Mouse (Mus musculus): ENCODE results near the gene Gna15. TPM values are rescaled to one million over a fixed set of nuclear protein-coding genes. Genes with fewer than 3 reads are reported as not detected.

Gna15 gene
- polyA plus RNA-seq, 1 experiment = not detected

GRCm38 (mm10) chr10:81557491-81557890 lies 33.5 kb upstream of the Gna15 start:
- H3K4me3 ChIP-seq = no peak overlapping the region
- H3K4me2 ChIP-seq (ENCODE audit: low read depth) = no peak overlapping the region
- H3ac ChIP-seq (ENCODE audit: control insufficient read depth, insufficient read length) = no peak overlapping the region
- H3K36me3 ChIP-seq (ENCODE audit: control insufficient read depth, insufficient read depth) = no peaks in the 10 kb centered on the region
- peak in 2 of 3 experiments; percentile 27 to 74 for TF ChIP-seq MYOG (IDR thresholded peaks at IDR 0.05; ENCODE audit: control insufficient read depth in 1 of 3, insufficient read depth in 1 of 3, insufficient read length in 2 of 3, low read depth in 2 of 3)
- TF ChIP-seq MYOD1 (IDR thresholded peaks at IDR 0.05; ENCODE audit: control insufficient read depth in 1 of 3, insufficient read length in 2 of 3, low read depth in 2 of 3) = peak in 2 of 3 experiments; percentile 56 to 80
- no peak for TF ChIP-seq E2F4 (IDR thresholded peaks at IDR 0.05; ENCODE audit: insufficient read depth)
- no peaks in the 10 kb centered on the region for H3K27me3 ChIP-seq (ENCODE audit: control insufficient read depth, insufficient read depth, insufficient read length)
- peaks cover 25% of the 10 kb centered on the region for H3K79me2 ChIP-seq (ENCODE audit: control insufficient read depth, insufficient read depth)

DNA sequence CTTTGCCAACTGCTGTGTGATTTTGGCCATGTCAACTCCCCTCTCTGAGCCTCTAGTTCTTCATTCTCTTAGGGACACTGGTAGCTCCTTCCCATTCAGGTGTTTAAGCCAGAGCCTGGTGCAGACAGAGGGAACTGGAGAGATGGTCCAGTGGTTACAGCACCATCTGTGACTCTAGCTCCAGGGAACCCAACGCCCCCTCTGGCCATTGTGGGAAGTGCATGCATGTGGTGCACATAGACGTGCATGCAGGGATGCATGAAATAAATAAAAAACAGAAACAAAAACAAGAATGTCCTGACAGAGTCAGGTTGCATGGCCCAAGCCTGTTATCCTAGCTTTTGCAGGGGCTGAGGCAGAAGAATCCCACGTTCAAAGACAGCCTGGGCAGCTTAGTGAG lies 32.3 kb upstream of the Gna15 start:
- Histone ChIP-seq H3K27me3 (ENCODE audit: control insufficient read depth, insufficient read depth, insufficient read length) (no peaks in the 10 kb centered on the region), H3K4me3 (no peak overlapping the region), H3K36me3 (ENCODE audit: control insufficient read depth, insufficient read depth) (no peaks in the 10 kb centered on the region), H3K79me2 (ENCODE audit: control insufficient read depth, insufficient read depth) (peaks cover 19% of the 10 kb centered on the region), H3K4me2 (ENCODE audit: low read depth) (no peak overlapping the region), H3ac (ENCODE audit: control insufficient read depth, insufficient read length) (no peak overlapping the region)
- TF ChIP-seq SRF (IDR thresholded peaks at IDR 0.05; ENCODE audit: control insufficient read depth, insufficient read length, low read depth) (no peak), POLR2A (IDR thresholded peaks at IDR 0.05; ENCODE audit: insufficient read length, low read depth) (no peak), E2F4 (IDR thresholded peaks at IDR 0.05; ENCODE audit: insufficient read depth) (no peak), USF1 (IDR thresholded peaks at IDR 0.05; ENCODE audit: low read depth) (no peak), TCF3 (IDR thresholded peaks at IDR 0.05; ENCODE audit: insufficient read length, low read depth) (no peak), MYOD1 (IDR thresholded peaks at IDR 0.05; ENCODE audit: control insufficient read depth in 1 of 3, insufficient read length in 2 of 3, low read depth in 2 of 3) (no peak), REST (IDR thresholded peaks at IDR 0.05; ENCODE audit: insufficient read depth, insufficient read length) (no peak), CEBPB (IDR thresholded peaks at IDR 0.05; ENCODE audit: insufficient read depth, poor library complexity, severe bottlenecking) (no peak), POLR2AphosphoS2 (IDR thresholded peaks at IDR 0.05; ENCODE audit: insufficient read length, low read depth) (no peak), MAX (IDR thresholded peaks at IDR 0.05; ENCODE audit: low read depth) (no peak), TCF12 (IDR thresholded peaks at IDR 0.05; ENCODE audit: insufficient read depth, poor library complexity, severe bottlenecking) (no peak), MYOG (IDR thresholded peaks at IDR 0.05; ENCODE audit: control insufficient read depth in 1 of 3, insufficient read depth in 1 of 3, insufficient read length in 2 of 3, low read depth in 2 of 3) (no peak)

DNA sequence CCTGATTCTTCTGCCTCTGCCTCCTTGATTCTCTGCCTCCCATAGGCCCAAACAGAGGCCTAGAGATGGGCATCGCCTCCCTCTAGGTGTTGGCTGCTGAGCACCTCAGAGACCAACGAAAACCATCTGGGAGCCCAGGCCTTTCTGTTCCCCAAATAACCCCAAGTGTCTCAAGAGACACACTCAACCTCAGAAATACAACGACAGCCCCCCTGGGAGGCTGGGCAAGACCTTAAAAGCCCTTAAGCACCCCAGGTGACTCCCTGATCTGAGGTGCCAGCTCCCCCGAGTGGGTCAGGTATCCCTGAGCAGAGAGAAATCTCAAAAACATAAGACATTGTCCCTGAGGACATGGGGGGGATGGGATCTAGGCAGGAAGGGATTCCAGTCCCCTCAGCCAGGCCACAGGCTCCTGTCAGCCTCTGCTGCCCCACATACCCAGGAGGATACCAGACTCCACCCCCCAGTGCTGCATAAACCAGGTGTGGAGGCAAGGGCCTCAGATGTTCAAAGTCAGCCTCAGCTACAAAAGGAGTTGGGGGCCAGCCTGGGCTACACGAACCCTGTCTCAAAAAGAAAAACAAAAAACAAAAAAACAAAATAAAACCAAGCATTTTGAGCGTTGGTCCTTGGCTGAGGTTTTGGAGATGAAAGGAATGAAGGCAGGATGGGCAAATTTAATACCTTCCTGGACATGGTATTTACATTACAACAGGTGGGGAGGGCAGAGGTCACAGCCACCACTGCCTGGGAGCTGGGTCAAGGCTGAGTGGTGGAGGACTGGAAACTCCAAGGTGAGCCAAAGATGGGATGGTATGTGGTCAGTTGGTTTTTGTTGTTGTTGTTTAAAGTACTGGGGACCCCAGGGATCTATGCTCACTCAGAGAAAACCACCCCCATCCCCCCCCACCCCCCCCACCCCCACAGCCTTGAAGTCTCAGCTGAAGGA lies 30.1 kb upstream of the Gna15 start:
- no peaks in the 10 kb centered on the region for H3K36me3 ChIP-seq (ENCODE audit: control insufficient read depth, insufficient read depth)
- H3K79me2 ChIP-seq (ENCODE audit: control insufficient read depth, insufficient read depth) = no peaks in the 10 kb centered on the region
- H3ac ChIP-seq (ENCODE audit: control insufficient read depth, insufficient read length) = no peak overlapping the region
- H3K4me3 ChIP-seq = no peak overlapping the region
- H3K4me2 ChIP-seq (ENCODE audit: low read depth) = no peak overlapping the region
- no peaks in the 10 kb centered on the region for H3K27me3 ChIP-seq (ENCODE audit: control insufficient read depth, insufficient read depth, insufficient read length)
- no peak for TF ChIP-seq TCF3 (IDR thresholded peaks at IDR 0.05; ENCODE audit: insufficient read length, low read depth)

- H3K27me3 ChIP-seq (ENCODE audit: control insufficient read depth, insufficient read depth, insufficient read length) = no peaks in the 10 kb centered on the region
- no peak overlapping the region for H3ac ChIP-seq (ENCODE audit: control insufficient read depth, insufficient read length)
- no peak overlapping the region for H3K4me3 ChIP-seq
- H3K36me3 ChIP-seq (ENCODE audit: control insufficient read depth, insufficient read depth) = no peaks in the 10 kb centered on the region
- H3K79me2 ChIP-seq (ENCODE audit: control insufficient read depth, insufficient read depth) = no peaks in the 10 kb centered on the region
- TF ChIP-seq CEBPB (IDR thresholded peaks at IDR 0.05; ENCODE audit: insufficient read depth, poor library complexity, severe bottlenecking) (no peak), POLR2A (IDR thresholded peaks at IDR 0.05; ENCODE audit: insufficient read length, low read depth) (no peak)
- H3K4me2 ChIP-seq (ENCODE audit: low read depth) = no peak overlapping the region
These were observed 29.2 kb upstream of the Gna15 start for GRCm38 (mm10) chr10:81553232-81553631.

- Histone ChIP-seq H3K79me2 (ENCODE audit: control insufficient read depth, insufficient read depth) (no peaks in the 10 kb centered on the region), H3ac (ENCODE audit: control insufficient read depth, insufficient read length) (no peak overlapping the region), H3K4me3 (no peak overlapping the region), H3K36me3 (ENCODE audit: control insufficient read depth, insufficient read depth) (no peaks in the 10 kb centered on the region), H3K27me3 (ENCODE audit: control insufficient read depth, insufficient read depth, insufficient read length) (no peaks in the 10 kb centered on the region), H3K4me2 (ENCODE audit: low read depth) (peak overlapping the region; percentile 39)
- TF ChIP-seq MYOD1 (IDR thresholded peaks at IDR 0.05; ENCODE audit: control insufficient read depth in 1 of 3, insufficient read length in 2 of 3, low read depth in 2 of 3) (peak in 2 of 3 experiments; percentile 64 to 87), POLR2A (IDR thresholded peaks at IDR 0.05; ENCODE audit: insufficient read length, low read depth) (no peak), E2F4 (IDR thresholded peaks at IDR 0.05; ENCODE audit: insufficient read depth) (no peak), SRF (IDR thresholded peaks at IDR 0.05; ENCODE audit: control insufficient read depth, insufficient read length, low read depth) (peak; percentile 38), MYOG (IDR thresholded peaks at IDR 0.05; ENCODE audit: control insufficient read depth in 1 of 3, insufficient read depth in 1 of 3, insufficient read length in 2 of 3, low read depth in 2 of 3) (peak in 2 of 3 experiments; percentile 28 to 83), USF1 (IDR thresholded peaks at IDR 0.05; ENCODE audit: low read depth) (no peak), TCF12 (IDR thresholded peaks at IDR 0.05; ENCODE audit: insufficient read depth, poor library complexity, severe bottlenecking) (peak; percentile 15), MAX (IDR thresholded peaks at IDR 0.05; ENCODE audit: low read depth) (no peak), REST (IDR thresholded peaks at IDR 0.05; ENCODE audit: insufficient read depth, insufficient read length) (no peak), TCF3 (IDR thresholded peaks at IDR 0.05; ENCODE audit: insufficient read length, low read depth) (peak; percentile 28), POLR2AphosphoS2 (IDR thresholded peaks at IDR 0.05; ENCODE audit: insufficient read length, low read depth) (no peak)
These were observed 27.6 kb upstream of the Gna15 start for GRCm38 (mm10) chr10:81551597-81552102.

Data from myocyte (in vitro differentiated cells).